Mouse (Mus musculus) frontal cortex, postnatal 10 days (tissue): ENCODE results near the gene Zfhx3.

Source experiments
- DNase-seq, 2 experiments: peaks; one replicate each; pipeline ENCODE4 v3.0.0; 2022; ENCODE audit warnings: low spot score in 2 of 2, mixed read lengths in 1 of 2

The Zfhx3 gene

GRCm38 (mm10) chr8:108887890-108888289 lies 945.4 kb downstream of the Zfhx3 start:
- no peak for DNase-seq

GRCm38 (mm10) chr8:108888924-108889323 lies 946.5 kb downstream of the Zfhx3 start:
- no peak for DNase-seq

GRCm38 (mm10) chr8:108889406-108889805 lies 947.0 kb downstream of the Zfhx3 start:
- no peak for DNase-seq

- no peak for DNase-seq
Observed at GRCm38 (mm10) chr8:108894287-108894686, 951.8 kb downstream of the Zfhx3 start.

- peak; percentile 56 to 73 for DNase-seq
Observed at GRCm38 (mm10) chr8:108896468-108897346, 954.3 kb downstream of the Zfhx3 start.

GRCm38 (mm10) chr8:108897347-108898100 lies 955.1 kb downstream of the Zfhx3 start:
- DNase-seq, result no peak

- no peak for DNase-seq
Observed at GRCm38 (mm10) chr8:108899251-108899771, 956.9 kb downstream of the Zfhx3 start.

- no peak for DNase-seq
Observed at GRCm38 (mm10) chr8:108900541-108900940, 958.1 kb downstream of the Zfhx3 start.

- DNase-seq, result no peak
Observed at GRCm38 (mm10) chr8:108901208-108901607, 958.8 kb downstream of the Zfhx3 start.

- no peak for DNase-seq
Observed at GRCm38 (mm10) chr8:108903550-108903949, 961.1 kb downstream of the Zfhx3 start.

GRCm38 (mm10) chr8:108904288-108904971 lies 962.0 kb downstream of the Zfhx3 start:
- DNase-seq, result no peak

- no peak for DNase-seq
Observed at GRCm38 (mm10) chr8:108908066-108908465, 965.6 kb downstream of the Zfhx3 start.

- no peak for DNase-seq
Observed at GRCm38 (mm10) chr8:108908540-108908939, 966.1 kb downstream of the Zfhx3 start.

GRCm38 (mm10) chr8:108909035-108909434 lies 966.6 kb downstream of the Zfhx3 start:
- DNase-seq, result no peak

GRCm38 (mm10) chr8:108909455-108909854 lies 967.0 kb downstream of the Zfhx3 start:
- DNase-seq, result no peak

- DNase-seq, result peak in 1 of 2 experiments; percentile 34
Observed at GRCm38 (mm10) chr8:108910843-108911242, 968.4 kb downstream of the Zfhx3 start.

GRCm38 (mm10) chr8:108911511-108911910 lies 969.1 kb downstream of the Zfhx3 start:
- peak; percentile 52 to 80 for DNase-seq

GRCm38 (mm10) chr8:108912998-108913397 lies 970.6 kb downstream of the Zfhx3 start:
- DNase-seq, result no peak

GRCm38 (mm10) chr8:108915425-108915824 lies 973.0 kb downstream of the Zfhx3 start:
- DNase-seq, result no peak

- no peak for DNase-seq
Observed at GRCm38 (mm10) chr8:108915876-108916275, 973.4 kb downstream of the Zfhx3 start.

- no peak for DNase-seq
Observed at GRCm38 (mm10) chr8:108920151-108920550, 977.7 kb downstream of the Zfhx3 start.

GRCm38 (mm10) chr8:108923161-108923560 lies 980.7 kb downstream of the Zfhx3 start:
- DNase-seq, result no peak
